Mouse (Mus musculus): Measurements from ENCODE around the gene Dcaf8. TPM values are rescaled to one million over a fixed set of nuclear protein-coding genes. Genes with fewer than 3 reads are reported as not detected.

Gene Dcaf8
- total and polyA plus RNA-seq, 3 experiments, result 31.7 to 49.0 (median 45.8) TPM

DNA sequence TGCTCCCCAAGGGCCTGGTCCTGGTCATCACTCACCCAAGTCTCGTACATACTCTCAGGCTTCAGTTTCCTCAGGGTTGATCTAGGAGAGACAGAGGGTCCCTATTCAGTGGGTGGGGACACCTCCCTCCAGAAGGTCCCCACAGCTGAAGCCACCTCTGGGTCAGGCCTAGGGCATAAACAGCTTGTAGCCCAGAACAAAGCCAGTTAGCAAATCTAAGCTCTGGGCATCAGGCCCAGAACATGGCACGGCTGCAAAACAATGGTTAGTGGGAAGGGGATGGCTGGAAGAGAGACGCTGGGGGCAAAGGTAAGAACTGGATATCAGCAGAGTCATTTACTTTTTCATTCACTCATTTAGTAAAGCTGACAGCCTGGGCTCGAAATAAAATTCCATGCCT is 65.9 kb downstream of the Dcaf8 start:
- Histone ChIP-seq H3K9me3 (replicated peaks; ENCODE audit: insufficient read depth, low read length) (no peaks in the 10 kb centered on the region), H3K9ac (ENCODE audit: control insufficient read depth, low read depth, low read length, poor library complexity, severe bottlenecking) (no peak overlapping the region), H3K4me1 (ENCODE audit: control insufficient read depth in 1 of 2, insufficient read depth in 2 of 2, low read length in 2 of 2) (peaks cover 0 to 11% of the 10 kb centered on the region in 2 experiments; a peak in 2 of 4 replicates), H3K79me2 (ENCODE audit: control insufficient read depth, insufficient read depth, low read length, poor library complexity) (no peaks in the 10 kb centered on the region), H3K27ac (ENCODE audit: control insufficient read depth, low read depth, low read length) (no peak overlapping the region), H3K27me3 (ENCODE audit: control insufficient read depth in 1 of 2, insufficient read depth in 2 of 2, low read length in 2 of 2) (no peaks in the 10 kb centered on the region), H3K4me3 (ENCODE audit: control insufficient read depth in 1 of 2, insufficient read depth in 1 of 2, low read depth in 2 of 2, low read length in 2 of 2) (no peak overlapping the region), H3K36me3 (ENCODE audit: control insufficient read depth in 1 of 2, insufficient read depth in 2 of 2, low read length in 2 of 2) (peaks cover 0 to 4% of the 10 kb centered on the region in 2 experiments; a peak in 2 of 4 replicates)
- no peak for TF ChIP-seq NRF1 (IDR thresholded peaks at IDR 0.05; ENCODE audit: insufficient read depth, low read depth, low read length, poor library complexity, severe bottlenecking)
- TF ChIP-seq ZC3H11A (IDR thresholded peaks at IDR 0.05; ENCODE audit: low read depth, low read length), result no peak
- DNase-seq (ENCODE audit: low read depth, low spot score), result no peak

DNA sequence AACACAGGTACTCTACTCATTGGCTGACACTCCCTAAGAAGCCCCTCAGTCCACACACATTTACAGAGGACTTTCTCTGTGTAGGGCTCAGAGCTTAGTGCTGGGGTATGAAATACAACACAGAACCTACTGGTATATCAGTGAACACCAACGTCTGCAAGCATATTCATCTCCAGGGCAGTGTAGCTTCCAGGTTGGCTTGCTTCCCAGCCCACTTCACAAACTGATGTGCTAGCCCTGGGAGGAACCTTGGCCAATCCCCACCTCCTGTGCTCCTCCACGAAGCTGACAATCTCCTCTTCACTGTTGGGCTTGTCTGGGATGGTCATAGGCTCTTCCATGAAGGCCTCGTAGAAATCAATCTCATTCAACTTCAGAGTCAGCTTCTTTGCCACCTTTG is 66.9 kb downstream of the Dcaf8 start:
- Histone ChIP-seq H3K79me2 (ENCODE audit: control insufficient read depth, insufficient read depth, low read length, poor library complexity) (no peaks in the 10 kb centered on the region), H3K9ac (ENCODE audit: control insufficient read depth, low read depth, low read length, poor library complexity, severe bottlenecking) (no peak overlapping the region), H3K27me3 (ENCODE audit: control insufficient read depth in 1 of 2, insufficient read depth in 2 of 2, low read length in 2 of 2) (no peaks in the 10 kb centered on the region), H3K4me3 (ENCODE audit: control insufficient read depth in 1 of 2, insufficient read depth in 1 of 2, low read depth in 2 of 2, low read length in 2 of 2) (no peak overlapping the region), H3K4me1 (ENCODE audit: control insufficient read depth in 1 of 2, insufficient read depth in 2 of 2, low read length in 2 of 2) (peaks cover 0 to 5% of the 10 kb centered on the region in 2 experiments; a peak in 2 of 4 replicates), H3K36me3 (ENCODE audit: control insufficient read depth in 1 of 2, insufficient read depth in 2 of 2, low read length in 2 of 2) (peaks cover 0 to 4% of the 10 kb centered on the region in 2 experiments; a peak in 2 of 4 replicates), H3K27ac (ENCODE audit: control insufficient read depth, low read depth, low read length) (no peak overlapping the region), H3K9me3 (replicated peaks; ENCODE audit: insufficient read depth, low read length) (no peaks in the 10 kb centered on the region)
- no peak for DNase-seq (ENCODE audit: low read depth, low spot score)
- TF ChIP-seq UBTF (IDR thresholded peaks at IDR 0.05; ENCODE audit: borderline replicate concordance, insufficient read depth, low read depth, low read length) (no peak), RCOR1 (IDR thresholded peaks at IDR 0.05; ENCODE audit: low read depth, low read length) (no peak), GATA1 (IDR thresholded peaks at IDR 0.05; ENCODE audit: low read depth, low read length) (no peak), CHD1 (IDR thresholded peaks at IDR 0.05; ENCODE audit: low read depth, low read length) (no peak), ZMIZ1 (IDR thresholded peaks at IDR 0.05; ENCODE audit: low read depth, low read length) (no peak), CTCF (IDR thresholded peaks at IDR 0.05 in 2 of 3, conservative IDR thresholded peaks at IDR 0.05 in 1 of 3; ENCODE audit: control insufficient read depth in 1 of 3, insufficient read depth in 1 of 3, low read depth in 2 of 3, low read length in 3 of 3, poor library complexity in 1 of 3, severe bottlenecking in 1 of 3) (no peak), TBP (IDR thresholded peaks at IDR 0.05; ENCODE audit: low read depth, low read length) (no peak), MXI1 (IDR thresholded peaks at IDR 0.05; ENCODE audit: low read depth, low read length) (no peak), MAX (IDR thresholded peaks at IDR 0.05; ENCODE audit: low read length) (no peak)

DNA sequence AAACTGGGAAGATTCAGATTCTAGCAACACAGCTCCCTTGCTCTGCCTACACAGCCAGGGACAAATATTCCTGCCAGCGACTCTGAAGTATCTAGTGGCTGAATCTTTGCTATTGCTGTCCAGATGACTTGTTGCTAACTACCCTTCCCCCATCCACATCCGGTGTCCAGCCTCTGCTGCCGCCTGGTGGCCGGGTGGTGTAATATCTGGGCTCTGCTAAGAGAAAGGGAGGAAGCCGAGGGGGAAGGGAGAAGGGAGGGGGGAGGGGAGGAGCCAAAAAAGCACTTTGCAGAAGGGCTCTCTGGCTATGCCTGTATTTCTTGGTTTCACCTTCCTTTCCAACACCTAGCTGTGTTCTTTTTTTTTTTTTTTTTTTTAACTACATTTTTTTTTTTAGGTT is 69.3 kb downstream of the Dcaf8 start:
- H3K4me1 ChIP-seq (ENCODE audit: control insufficient read depth in 1 of 2, insufficient read depth in 2 of 2, low read length in 2 of 2), result peaks cover 0 to 4% of the 10 kb centered on the region in 2 experiments; a peak in 1 of 4 replicates
- DNase-seq (ENCODE audit: low read depth, low spot score), result peak; percentile 89
- H3K9ac ChIP-seq (ENCODE audit: control insufficient read depth, low read depth, low read length, poor library complexity, severe bottlenecking), result peak overlapping the region; percentile 60
- no peaks in the 10 kb centered on the region for H3K79me2 ChIP-seq (ENCODE audit: control insufficient read depth, insufficient read depth, low read length, poor library complexity)
- H3K27me3 ChIP-seq (ENCODE audit: control insufficient read depth in 1 of 2, insufficient read depth in 2 of 2, low read length in 2 of 2), result peaks cover 0 to 3% of the 10 kb centered on the region in 2 experiments; a peak in 2 of 4 replicates
- H3K4me3 ChIP-seq (ENCODE audit: control insufficient read depth in 1 of 2, insufficient read depth in 1 of 2, low read depth in 2 of 2, low read length in 2 of 2), result peak overlapping the region; percentile 43 to 49; a peak in 3 of 4 replicates
- H3K36me3 ChIP-seq (ENCODE audit: control insufficient read depth in 1 of 2, insufficient read depth in 2 of 2, low read length in 2 of 2), result peaks cover 0 to 4% of the 10 kb centered on the region in 2 experiments; a peak in 2 of 4 replicates
- H3K27ac ChIP-seq (ENCODE audit: control insufficient read depth, low read depth, low read length), result peak overlapping the region; percentile 49; the same call in 1 of the 2 replicates
- H3K9me3 ChIP-seq (replicated peaks; ENCODE audit: insufficient read depth, low read length), result no peaks in the 10 kb centered on the region
- no peak for TF ChIP-seq POLR2AphosphoS2 (IDR thresholded peaks at IDR 0.05; ENCODE audit: low read length)
- peak; percentile 40; the same call in 1 of the 2 replicates for TF ChIP-seq ETS1 (IDR thresholded peaks at IDR 0.05; ENCODE audit: low read depth, low read length)
- TF ChIP-seq MEF2A (IDR thresholded peaks at IDR 0.05; ENCODE audit: extremely low read depth, insufficient replicate concordance, low read depth, low read length, poor library complexity, severe bottlenecking), result no peak
- peak in 1 of 2 experiments; percentile 60; a peak in 2 of 4 replicates for TF ChIP-seq EP300 (IDR thresholded peaks at IDR 0.05; ENCODE audit: low read depth in 1 of 2, low read length in 2 of 2)
- peak; percentile 44; the same call in 1 of the 2 replicates for TF ChIP-seq TBP (IDR thresholded peaks at IDR 0.05; ENCODE audit: low read depth, low read length)
- TF ChIP-seq CHD1 (IDR thresholded peaks at IDR 0.05; ENCODE audit: low read depth, low read length), result no peak
- TF ChIP-seq MYC (IDR thresholded peaks at IDR 0.05; ENCODE audit: low read depth, low read length), result no peak
- peak; percentile 33; the same call in 1 of the 2 replicates for TF ChIP-seq ZC3H11A (IDR thresholded peaks at IDR 0.05; ENCODE audit: low read depth, low read length)
- peak; percentile 66 for TF ChIP-seq ELF1 (IDR thresholded peaks at IDR 0.05; ENCODE audit: low read depth, low read length)
- TF ChIP-seq CTCF (IDR thresholded peaks at IDR 0.05 in 2 of 3, conservative IDR thresholded peaks at IDR 0.05 in 1 of 3; ENCODE audit: control insufficient read depth in 1 of 3, insufficient read depth in 1 of 3, low read depth in 2 of 3, low read length in 3 of 3, poor library complexity in 1 of 3, severe bottlenecking in 1 of 3), result peak; percentile 75 to 95 (median 89)
- peak; percentile 71 for TF ChIP-seq HCFC1 (IDR thresholded peaks at IDR 0.05; ENCODE audit: low read depth, low read length)
- no peak for TF ChIP-seq TCF12 (IDR thresholded peaks at IDR 0.05; ENCODE audit: low read depth, low read length)
- TF ChIP-seq RAD21 (IDR thresholded peaks at IDR 0.05; ENCODE audit: low read depth, low read length), result peak; percentile 52
- TF ChIP-seq POLR2A (IDR thresholded peaks at IDR 0.05; ENCODE audit: control insufficient read depth in 1 of 2, insufficient read depth in 1 of 2, low read depth in 1 of 2, low read length in 2 of 2, poor library complexity in 1 of 2), result peak in 1 of 2 experiments; percentile 30; a peak in 1 of 4 replicates
- TF ChIP-seq GABPA (IDR thresholded peaks at IDR 0.05; ENCODE audit: low read depth, low read length), result no peak
- peak; percentile 92 for TF ChIP-seq CHD2 (IDR thresholded peaks at IDR 0.05; ENCODE audit: low read length)
- TF ChIP-seq SMC3 (IDR thresholded peaks at IDR 0.05; ENCODE audit: low read depth, low read length), result peak; percentile 88

Measured in MEL (cell line).